Mouse (Mus musculus): ENCODE results near the gene Adamts20. TPM values are rescaled to one million over a fixed set of nuclear protein-coding genes. Genes with fewer than 3 reads are reported as not detected.
"Not testable (repeated sequence)": the region's sequence is repeated elsewhere in the genome, so short reads cannot be mapped to it uniquely, and the experiment has no call there.

Gene Adamts20
- 5.0 and 5.4 TPM in 2 replicates for polyA plus RNA-seq (2014; fragmentation: Nextera tagmentation; extraction: Ambion mirVana)

- H3K36me3 ChIP-seq (ENCODE audit: insufficient read depth): no peaks in the 10 kb centered on the region
- no peak for TF ChIP-seq CTCF (IDR thresholded peaks at IDR 0.05; ENCODE audit: low read depth)
- DNase-seq: no peak
- H3K9ac ChIP-seq: no peak within 1 kb of the TSS
- H3K4me3 ChIP-seq (ENCODE audit: low read depth, low read length): no peak within 1 kb of the TSS
- 86% methylated on average over 11 of the region's 11 CpGs for WGBS
- no peak within 1 kb of the TSS for H3K4me2 ChIP-seq
- no peaks in the 10 kb centered on the region for H3K9me3 ChIP-seq (ENCODE audit: low read depth, low read length)
- no peaks in the 10 kb centered on the region for H3K4me1 ChIP-seq (ENCODE audit: insufficient read depth)
- ATAC-seq (ENCODE audit: insufficient read depth): no peak
- H3K27ac ChIP-seq (ENCODE audit: low read depth): no peak within 1 kb of the TSS
- H3K27me3 ChIP-seq (ENCODE audit: insufficient read depth, low read length): no peaks in the 10 kb centered on the region
These were observed at the start of gene Adamts20 for GRCm38 (mm10) chr15:94465318-94465717. Gene Adamts20 (minus strand): TSS chr15:94465418.

GRCm38 (mm10) chr15:94503451-94504215 lies 38.4 kb upstream of the Adamts20 start:
- H3K27ac ChIP-seq (ENCODE audit: low read depth): no peak overlapping the region
- no peak for DNase-seq
- no peaks in the 10 kb centered on the region for H3K4me1 ChIP-seq (ENCODE audit: insufficient read depth)
- H3K27me3 ChIP-seq (ENCODE audit: insufficient read depth, low read length): no peaks in the 10 kb centered on the region
- 76% methylated on average over 12 of the region's 12 CpGs for WGBS
- no peak overlapping the region for H3K4me3 ChIP-seq (ENCODE audit: low read depth, low read length)
- H3K9ac ChIP-seq: no peak overlapping the region
- H3K9me3 ChIP-seq (ENCODE audit: low read depth, low read length): no peaks in the 10 kb centered on the region
- no peaks in the 10 kb centered on the region for H3K36me3 ChIP-seq (ENCODE audit: insufficient read depth)
- TF ChIP-seq CTCF (IDR thresholded peaks at IDR 0.05; ENCODE audit: low read depth): no peak
- H3K4me2 ChIP-seq: no peak overlapping the region
- ATAC-seq (ENCODE audit: insufficient read depth): no peak

GRCm38 (mm10) chr15:94499260-94499659 lies 34.0 kb upstream of the Adamts20 start:
- DNase-seq: no peak
- Histone ChIP-seq H3K4me3 (ENCODE audit: low read depth, low read length) (no peak overlapping the region), H3K9me3 (ENCODE audit: low read depth, low read length) (no peaks in the 10 kb centered on the region; the same call in 1 of the 2 replicates), H3K36me3 (ENCODE audit: insufficient read depth) (no peaks in the 10 kb centered on the region), H3K9ac (no peak overlapping the region), H3K4me1 (ENCODE audit: insufficient read depth) (no peaks in the 10 kb centered on the region), H3K27me3 (ENCODE audit: insufficient read depth, low read length) (no peaks in the 10 kb centered on the region), H3K27ac (ENCODE audit: low read depth) (no peak overlapping the region), H3K4me2 (no peak overlapping the region)
- no peak for ATAC-seq (ENCODE audit: insufficient read depth)
- TF ChIP-seq CTCF (IDR thresholded peaks at IDR 0.05; ENCODE audit: low read depth): no peak
- WGBS: 76% methylated on average over 1 of the region's 1 CpGs

GRCm38 (mm10) chr15:94495936-94496335 lies 30.7 kb upstream of the Adamts20 start:
- no peaks in the 10 kb centered on the region for H3K4me1 ChIP-seq (ENCODE audit: insufficient read depth)
- no peak overlapping the region for H3K9ac ChIP-seq
- no peak overlapping the region for H3K4me2 ChIP-seq
- DNase-seq (no peak), ATAC-seq (ENCODE audit: insufficient read depth) (no peak)
- no peaks in the 10 kb centered on the region for H3K36me3 ChIP-seq (ENCODE audit: insufficient read depth)
- H3K4me3 ChIP-seq (ENCODE audit: low read depth, low read length): no peak overlapping the region
- H3K27me3 ChIP-seq (ENCODE audit: insufficient read depth, low read length): no peaks in the 10 kb centered on the region
- peak; percentile 20; the same call in 1 of the 2 replicates for TF ChIP-seq CTCF (IDR thresholded peaks at IDR 0.05; ENCODE audit: low read depth)
- H3K27ac ChIP-seq (ENCODE audit: low read depth): no peak overlapping the region
- 70% methylated on average over 10 of the region's 10 CpGs for WGBS
- no peaks in the 10 kb centered on the region; the same call in 1 of the 2 replicates for H3K9me3 ChIP-seq (ENCODE audit: low read depth, low read length)

- Histone ChIP-seq H3K27me3 (ENCODE audit: insufficient read depth, low read length) (no peaks in the 10 kb centered on the region), H3K27ac (ENCODE audit: low read depth) (no peak overlapping the region), H3K4me1 (ENCODE audit: insufficient read depth) (no peaks in the 10 kb centered on the region), H3K4me3 (ENCODE audit: low read depth, low read length) (no peak overlapping the region), H3K9ac (no peak overlapping the region), H3K4me2 (no peak overlapping the region), H3K36me3 (ENCODE audit: insufficient read depth) (no peaks in the 10 kb centered on the region), H3K9me3 (ENCODE audit: low read depth, low read length) (no peaks in the 10 kb centered on the region; the same call in 1 of the 2 replicates)
- no peak for DNase-seq
- peak; percentile 44 for TF ChIP-seq CTCF (IDR thresholded peaks at IDR 0.05; ENCODE audit: low read depth)
- ATAC-seq (ENCODE audit: insufficient read depth): no peak
- WGBS: 95% methylated on average over 1 of the region's 1 CpGs
These were observed 29.2 kb upstream of the Adamts20 start for GRCm38 (mm10) chr15:94494445-94494844.

- WGBS: 83% methylated on average over 2 of the region's 2 CpGs
These were observed 24.2 kb upstream of the Adamts20 start for GRCm38 (mm10) chr15:94489433-94489832.

GRCm38 (mm10) chr15:94488028-94488427 lies 22.8 kb upstream of the Adamts20 start:
- not testable (repeated sequence) for ATAC-seq (ENCODE audit: insufficient read depth); H3K27me3 ChIP-seq (ENCODE audit: insufficient read depth, low read length); H3K9me3 ChIP-seq (ENCODE audit: low read depth, low read length); H3K4me3 ChIP-seq (ENCODE audit: low read depth, low read length); H3K4me1 ChIP-seq (ENCODE audit: insufficient read depth); H3K4me2 ChIP-seq; H3K9ac ChIP-seq; H3K27ac ChIP-seq (ENCODE audit: low read depth); DNase-seq; H3K36me3 ChIP-seq (ENCODE audit: insufficient read depth)
- 89% methylated on average over 2 of the region's 2 CpGs for WGBS

More at GRCm38 (mm10) chr15:94489433-94489832, 24.2 kb upstream of the Adamts20 start:
- no peaks in the 10 kb centered on the region for H3K27me3 ChIP-seq (ENCODE audit: insufficient read depth, low read length)
- no peak overlapping the region for H3K27ac ChIP-seq (ENCODE audit: low read depth)
- DNase-seq (no peak), ATAC-seq (ENCODE audit: insufficient read depth) (no peak)
- H3K4me1 ChIP-seq (ENCODE audit: insufficient read depth): no peaks in the 10 kb centered on the region
- no peaks in the 10 kb centered on the region for H3K36me3 ChIP-seq (ENCODE audit: insufficient read depth)
- no peaks in the 10 kb centered on the region; the same call in 1 of the 2 replicates for H3K9me3 ChIP-seq (ENCODE audit: low read depth, low read length)
- no peak overlapping the region for H3K9ac ChIP-seq
- no peak overlapping the region for H3K4me3 ChIP-seq (ENCODE audit: low read depth, low read length)
- H3K4me2 ChIP-seq: no peak overlapping the region
- no peak for TF ChIP-seq CTCF (IDR thresholded peaks at IDR 0.05; ENCODE audit: low read depth)

Data from lung, embryonic 14.5 days (tissue).